Mouse (Mus musculus): ENCODE data around the gene Mcoln2.

Mcoln2 gene

GRCm38 (mm10) chr3:146232708-146233107, 83.1 kb downstream of the Mcoln2 start:
- DNase-seq, result no peak

- DNase-seq, result no peak
These were observed 84.1 kb downstream of the Mcoln2 start for GRCm38 (mm10) chr3:146233741-146234140.

DNA sequence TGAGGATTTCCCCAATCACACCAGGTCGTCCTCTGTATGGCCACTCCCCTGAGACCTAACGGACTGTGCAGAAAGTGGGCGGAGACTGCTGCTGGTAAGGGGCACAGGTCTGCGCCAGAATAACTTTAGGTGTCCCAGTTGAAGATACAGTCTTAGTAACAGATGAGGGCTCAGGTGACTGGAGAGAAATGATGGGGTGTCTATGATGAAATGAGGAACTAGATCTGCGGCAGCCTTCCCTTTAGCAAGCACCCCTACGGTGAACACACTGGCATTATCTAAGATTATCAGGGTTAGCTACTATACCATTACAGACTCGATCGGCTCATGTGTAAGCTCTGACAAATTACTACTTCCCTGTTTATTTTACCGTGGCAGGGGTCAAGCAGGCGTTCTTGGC, 84.9 kb downstream of the Mcoln2 start:
- DNase-seq, result no peak

GRCm38 (mm10) chr3:146236280-146236679, 86.6 kb downstream of the Mcoln2 start:
- DNase-seq, result no peak

GRCm38 (mm10) chr3:146237676-146238075, 88.0 kb downstream of the Mcoln2 start:
- DNase-seq, result no peak

DNA sequence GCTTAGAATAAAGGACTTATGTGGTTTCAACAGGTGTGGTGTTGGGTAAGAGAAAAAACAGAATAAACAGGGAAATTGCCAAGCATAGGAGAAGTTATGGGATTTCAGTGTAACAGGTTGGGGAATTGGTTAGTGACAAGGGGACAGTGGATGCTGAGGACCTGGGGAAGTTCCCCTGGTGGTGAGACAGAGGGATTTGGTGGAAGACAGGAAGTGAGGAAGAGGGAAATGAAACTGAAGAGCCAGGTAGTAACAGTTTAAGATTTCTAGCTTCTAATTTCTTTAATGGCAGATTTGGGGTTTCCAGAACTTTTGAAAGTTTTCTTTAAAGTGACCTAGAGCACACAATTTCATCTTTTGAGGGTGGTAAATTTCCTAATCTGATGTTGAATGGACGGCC, 95.0 kb downstream of the Mcoln2 start:
- no peak for DNase-seq
